Comparison of ENCODE assay signal across 11 mouse cellular contexts in the genomic region with DNA sequence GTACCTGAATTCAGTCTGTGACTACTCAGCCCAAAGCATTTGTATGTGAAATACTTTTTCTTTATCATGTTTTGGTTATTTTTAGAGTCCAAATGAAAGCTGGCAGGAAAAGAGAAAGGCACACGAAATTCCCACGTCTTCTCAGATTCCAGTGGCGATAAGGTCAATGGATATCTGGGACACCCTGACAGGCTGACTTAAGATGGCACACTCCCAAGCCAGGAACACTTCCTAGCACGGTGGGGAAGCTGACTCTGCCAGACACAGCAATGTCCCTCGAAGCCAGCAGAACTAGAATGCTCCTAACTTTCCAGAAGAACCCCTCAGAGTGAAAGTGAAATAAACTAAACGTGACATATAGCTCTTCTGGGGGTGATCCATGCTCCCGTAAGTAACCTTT.
"Had no signal": no experiment of that assay in that cellular context is flagged by ENCODE, and none has a peak within 500 bp of the region (broad histone marks: within the 10 kb centered on the region; RNA-seq: fewer than 3 reads in every experiment).

No protein-coding gene starts in this region.

- H3K4me3 ChIP-seq: left cerebral cortex, adult 2 months; limb, embryonic 10.5 days; liver, embryonic 15.5 days; midbrain, embryonic 13.5 days had no signal

- H3K4me1 ChIP-seq: limb, embryonic 10.5 days had no signal

- DNase-seq: kidney, postnatal 14 days; lung, adult 2 months; lung, postnatal 36 days; right cerebral cortex, postnatal 14 days; thymus, adult 18-20 months; thymus, postnatal 14 days had no signal

- H3K27me3 ChIP-seq: liver, embryonic 15.5 days; midbrain, embryonic 13.5 days had no signal

- H3K27ac ChIP-seq: left cerebral cortex, adult 2 months; limb, embryonic 10.5 days; liver, embryonic 15.5 days; midbrain, embryonic 13.5 days had no signal

- ATAC-seq: lung, postnatal 0 days; midbrain, embryonic 13.5 days had no signal
